Mouse (Mus musculus) CH12.LX (cell line): ENCODE measurements around the gene Snap91. TPM values are rescaled to one million over a fixed set of nuclear protein-coding genes. Genes with fewer than 3 reads are reported as not detected.

Experiments
- DNase-seq: peaks from one replicate; pipeline ENCODE4 v3.0.0-alpha.2; 2013; ENCODE audit errors: extremely low read depth
- H3K27ac ChIP-seq: 2 replicates; pipeline ENCODE4 v1.5.1; 2012; ENCODE audit warnings: low read depth, mild to moderate bottlenecking, control low read depth, moderate library complexity; ENCODE audit not compliant: insufficient read depth
- H3K27me3 ChIP-seq: replicated peaks from 2 replicates; pipeline ENCODE3; 2012; ENCODE audit warnings: inconsistent platforms
- H3K36me3 ChIP-seq, 2 experiments: replicated peaks in 1 of 2; 2 replicates each; pipeline versions ENCODE3 to v1.6.1; 2012; ENCODE audit warnings: inconsistent platforms in 1 of 2, low read length in 1 of 2, mild to moderate bottlenecking in 1 of 2, mixed read lengths in 1 of 2, moderate library complexity in 1 of 2; ENCODE audit not compliant: control insufficient read depth in 1 of 2, insufficient read depth in 1 of 2
- H3K4me1 ChIP-seq, 2 experiments: 2 replicates each; pipeline ENCODE4 v1.6.1; 2012; ENCODE audit warnings: inconsistent platforms in 1 of 2, moderate library complexity in 1 of 2; ENCODE audit not compliant: insufficient read depth in 2 of 2, control insufficient read depth in 1 of 2
- H3K4me2 ChIP-seq: 2 replicates; pipeline ENCODE4 v1.6.1; 2012; ENCODE audit warnings: low read depth, mild to moderate bottlenecking, control low read depth; ENCODE audit not compliant: poor library complexity, insufficient read depth, severe bottlenecking
- H3K4me3 ChIP-seq, 3 experiments: fragments of 150-350 bp in 1 of 3; sonication (generic) in 1 of 3; replicated peaks in 1 of 3; 2 replicates each; pipeline versions ENCODE3 to v1.5.1; 2011 to 2012; ENCODE audit warnings: low read depth in 2 of 3, low read length in 2 of 3, mild to moderate bottlenecking in 2 of 3, moderate library complexity in 2 of 3, control low read depth in 1 of 3, improper control_type of control experiment in 1 of 3, inconsistent platforms in 1 of 3, mixed read lengths in 1 of 3; ENCODE audit not compliant: poor library complexity in 1 of 3
- H3K79me2 ChIP-seq: replicated peaks from 2 replicates; pipeline ENCODE4 v1.6.1; 2012; ENCODE audit warnings: mild to moderate bottlenecking, moderate library complexity; ENCODE audit not compliant: control insufficient read depth, poor library complexity, insufficient read depth, severe bottlenecking; ENCODE audit errors: extremely low read depth
- H3K9ac ChIP-seq: 2 replicates; pipeline ENCODE4 v1.6.1; 2012; ENCODE audit warnings: low read depth, mild to moderate bottlenecking, control low read depth, moderate library complexity; ENCODE audit not compliant: insufficient read depth
- H3K9me3 ChIP-seq: replicated peaks from 2 replicates; pipeline ENCODE3; 2012; ENCODE audit warnings: low read length, inconsistent platforms, mixed read lengths
- BHLHE40 ChIP-seq: IDR thresholded peaks from 2 replicates; pipeline ENCODE4 v1.6.1; 2011; ENCODE audit warnings: mild to moderate bottlenecking, low read depth, low read length, improper control_type of control experiment
- CHD1 ChIP-seq: IDR thresholded peaks from 2 replicates; pipeline ENCODE4 v1.6.1; 2012; ENCODE audit warnings: low read depth, low read length, improper control_type of control experiment, inconsistent platforms
- CHD2 ChIP-seq: IDR thresholded peaks from 2 replicates; pipeline ENCODE4 v1.6.1; 2011; ENCODE audit warnings: low read length, improper control_type of control experiment
- CTCF ChIP-seq, 2 experiments: IDR thresholded peaks in 1 of 2; conservative IDR thresholded peaks in 1 of 2; 2 replicates each; pipeline ENCODE4 v1.5.1; 2011 to 2012; ENCODE audit warnings: low read depth in 2 of 2, low read length in 2 of 2, improper control_type of control experiment in 1 of 2, inconsistent platforms in 1 of 2, mild to moderate bottlenecking in 1 of 2, moderate library complexity in 1 of 2
- E2F4 ChIP-seq: IDR thresholded peaks from 2 replicates; pipeline ENCODE4 v1.6.1; 2011; ENCODE audit warnings: low read depth, low read length, improper control_type of control experiment; ENCODE audit not compliant: insufficient replicate concordance
- ELF1 ChIP-seq: IDR thresholded peaks from 2 replicates; pipeline ENCODE4 v1.6.1; 2014; ENCODE audit warnings: low read depth, mild to moderate bottlenecking, inconsistent platforms, low read length, improper control_type of control experiment
- EP300 ChIP-seq: IDR thresholded peaks from 2 replicates; pipeline ENCODE4 v1.6.1; 2011; ENCODE audit warnings: low read length, improper control_type of control experiment
- ETS1 ChIP-seq: conservative IDR thresholded peaks from 2 replicates; pipeline ENCODE4 v1.6.1; 2012; ENCODE audit warnings: low read depth, mild to moderate bottlenecking, inconsistent platforms, low read length, improper control_type of control experiment, moderate library complexity
- GABPA ChIP-seq: IDR thresholded peaks from 2 replicates; pipeline ENCODE4 v1.6.1; 2012; ENCODE audit warnings: low read depth, low read length, improper control_type of control experiment, inconsistent platforms; ENCODE audit not compliant: insufficient replicate concordance
- HCFC1 ChIP-seq: IDR thresholded peaks from 2 replicates; pipeline ENCODE4 v1.6.1; 2012; ENCODE audit warnings: low read depth, mild to moderate bottlenecking, inconsistent platforms, low read length, improper control_type of control experiment
- IRF4 ChIP-seq: IDR thresholded peaks from 2 replicates; pipeline ENCODE4 v1.6.1; 2014; ENCODE audit warnings: low read depth, mild to moderate bottlenecking, inconsistent platforms, low read length, improper control_type of control experiment
- MYC ChIP-seq: IDR thresholded peaks from 2 replicates; pipeline ENCODE4 v1.6.1; 2011; ENCODE audit warnings: low read depth, mild to moderate bottlenecking, improper control_type of control experiment, low read length
- NELFE ChIP-seq: IDR thresholded peaks from 2 replicates; pipeline ENCODE4 v1.6.1; 2011; ENCODE audit warnings: low read depth, low read length, improper control_type of control experiment
- NRF1 ChIP-seq: IDR thresholded peaks from 2 replicates; pipeline ENCODE4 v1.6.1; 2014; ENCODE audit warnings: low read depth, mild to moderate bottlenecking, inconsistent platforms, low read length, improper control_type of control experiment, moderate library complexity
- PAX5 ChIP-seq: IDR thresholded peaks from 2 replicates; pipeline ENCODE4 v1.6.1; 2012; ENCODE audit warnings: low read length, inconsistent platforms, mixed read lengths
- POLR2AphosphoS2 ChIP-seq: IDR thresholded peaks from 2 replicates; pipeline ENCODE4 v1.6.1; 2011; ENCODE audit warnings: low read depth, low read length, improper control_type of control experiment
- RAD21 ChIP-seq: IDR thresholded peaks from 2 replicates; pipeline ENCODE4 v1.6.1; 2011; ENCODE audit warnings: low read depth, mild to moderate bottlenecking, low read length, improper control_type of control experiment, moderate library complexity
- SIN3A ChIP-seq: IDR thresholded peaks from 2 replicates; pipeline ENCODE4 v1.6.1; 2012; ENCODE audit warnings: low read length, improper control_type of control experiment, inconsistent platforms
- TCF12 ChIP-seq: IDR thresholded peaks from 2 replicates; pipeline ENCODE4 v1.6.1; 2014; ENCODE audit warnings: low read depth, mild to moderate bottlenecking, inconsistent platforms, low read length, improper control_type of control experiment
- UBTF ChIP-seq: IDR thresholded peaks from 2 replicates; pipeline ENCODE4 v1.6.1; 2012; ENCODE audit warnings: low read depth, mild to moderate bottlenecking, inconsistent platforms, low read length, improper control_type of control experiment, moderate library complexity
- USF1 ChIP-seq: IDR thresholded peaks from 2 replicates; pipeline ENCODE4 v1.6.1; 2014; ENCODE audit warnings: low read depth, mild to moderate bottlenecking, inconsistent platforms, low read length, improper control_type of control experiment
- USF2 ChIP-seq: conservative IDR thresholded peaks from 2 replicates; pipeline ENCODE4 v1.6.1; 2011; ENCODE audit warnings: low read depth, low read length, improper control_type of control experiment
- ZKSCAN1 ChIP-seq: IDR thresholded peaks from 2 replicates; pipeline ENCODE4 v1.6.1; 2012; ENCODE audit warnings: low read depth, inconsistent platforms, low read length, improper control_type of control experiment, borderline replicate concordance
- ZNF384 ChIP-seq: IDR thresholded peaks from 2 replicates; pipeline ENCODE4 v1.6.1; 2012; ENCODE audit warnings: low read depth, low read length, improper control_type of control experiment, inconsistent platforms
- dilution Hi-C: fragments of 300-500 bp; cut with MboI; formaldehyde crosslinking; loops from 2 replicates; pipeline ENCODE4 v1.14.3; 2020; ENCODE audit warnings: low sequenced_read_pairs; ENCODE audit not compliant: extremely low pct_unique_long_range_greater_than_20kb, extremely low pct_ligation_motif_present
- in situ Hi-C: fragments of 300-500 bp; cut with MboI; formaldehyde crosslinking; loops from 3 replicates; pipeline ENCODE4 v1.14.3; 2019; ENCODE audit warnings: low sequenced_read_pairs, low pct_ligation_motif_present, low pct_unique_long_range_greater_than_20kb, mixed read lengths
- polyA plus RNA-seq: library from polyadenylated mRNA; unstranded; fragments of >175 nt; gene quantifications from 2 replicates; pipeline ENCODE4 v1.2.1, GENCODE M21; 2012; ENCODE audit warnings: low read depth; ENCODE audit not compliant: insufficient read length
- total RNA-seq, 2 experiments: library from RNA; depleted of rRNA; stranded (reverse); fragments of 300-350 nt in 1 of 2; fragments of >200 nt in 1 of 2; gene quantifications; 2 replicates each; pipeline ENCODE4 v1.2.3; 2012 to 2014

The Snap91 gene
- total and polyA plus RNA-seq, 3 experiments, result 0.12 to 0.41 (median 0.21) TPM

GRCm38 (mm10) chr9:86798686-86799085 lies 81.8 kb downstream of the Snap91 start:
- no peaks in the 10 kb centered on the region for H3K79me2 ChIP-seq
- TF ChIP-seq IRF4 (no peak), CTCF (conservative IDR thresholded peaks at IDR 0.05 in 1 of 2, IDR thresholded peaks at IDR 0.05 in 1 of 2; ENCODE audit: low read depth in 2 of 2, low read length in 2 of 2) (peak in 1 of 2 experiments; percentile 37; a peak in 2 of 4 replicates)
- no peak for DNase-seq
- H3K9me3 ChIP-seq, result no peaks in the 10 kb centered on the region
- H3K4me1 ChIP-seq, result no peaks in the 10 kb centered on the region
- H3K27ac ChIP-seq, result no peak overlapping the region
- H3K36me3 ChIP-seq, result no peaks in the 10 kb centered on the region
- no peak overlapping the region for H3K4me3 ChIP-seq
- dilution Hi-C loops, result no loop called here
- no peaks in the 10 kb centered on the region for H3K27me3 ChIP-seq
- in situ Hi-C loops, result no loop called here
- H3K9ac ChIP-seq, result no peak overlapping the region
- H3K4me2 ChIP-seq, result no peak overlapping the region

DNA sequence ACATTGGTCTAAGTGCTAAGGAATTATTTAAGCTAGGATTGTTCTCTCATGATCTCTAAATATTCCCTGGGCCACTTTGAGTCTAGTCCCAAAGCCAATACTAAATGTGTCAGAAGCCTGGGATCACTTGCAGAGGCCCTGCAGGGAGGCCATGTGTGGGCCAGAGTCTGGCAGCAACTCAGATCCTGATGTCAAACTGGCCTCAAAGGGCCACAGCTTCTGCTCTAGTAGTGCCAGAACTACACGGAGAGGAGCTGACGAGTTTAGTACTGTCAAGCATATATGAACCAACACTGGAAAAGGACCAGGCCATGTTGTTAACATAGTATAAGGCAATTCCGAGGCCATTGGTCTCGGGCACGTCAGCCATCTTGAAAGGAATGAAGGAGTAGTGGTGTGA lies 82.3 kb downstream of the Snap91 start:
- TF ChIP-seq HCFC1, result no peak
- TF ChIP-seq ZKSCAN1, result no peak
- no peak for TF ChIP-seq ETS1
- no peak for TF ChIP-seq EP300
- TF ChIP-seq TCF12, result no peak
- no peak for TF ChIP-seq POLR2AphosphoS2
- no peak for TF ChIP-seq ZNF384
- no peak for TF ChIP-seq MYC
- no peak for TF ChIP-seq CHD2
- dilution Hi-C loops (no loop called here), in situ Hi-C loops (no loop called here)
- Histone ChIP-seq H3K79me2 (no peaks in the 10 kb centered on the region), H3K27ac (no peak overlapping the region), H3K4me3 (no peak overlapping the region), H3K36me3 (no peaks in the 10 kb centered on the region), H3K9ac (no peak overlapping the region), H3K27me3 (no peaks in the 10 kb centered on the region), H3K4me1 (no peaks in the 10 kb centered on the region), H3K4me2 (no peak overlapping the region), H3K9me3 (no peaks in the 10 kb centered on the region)
- no peak for DNase-seq

DNA sequence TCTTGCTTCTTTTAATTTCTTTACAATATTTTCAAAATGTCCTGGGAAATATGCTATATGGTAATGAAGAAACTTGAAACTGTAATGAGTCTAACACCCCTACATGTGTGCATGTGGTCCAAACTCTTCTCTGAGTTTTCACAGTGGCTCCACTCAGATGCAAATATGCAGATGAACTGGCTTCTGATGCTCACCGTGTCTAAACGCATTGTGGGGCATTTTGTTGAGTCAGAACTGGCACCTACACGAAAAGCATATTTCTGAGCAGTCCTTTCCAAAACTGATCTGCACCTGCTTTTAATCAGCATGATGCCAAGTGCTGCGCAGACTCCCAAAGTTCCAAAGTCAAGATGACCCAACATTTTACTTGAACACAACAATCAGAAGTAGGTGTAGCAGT lies 82.9 kb downstream of the Snap91 start:
- no peak for DNase-seq
- no peak for TF ChIP-seq GABPA
- TF ChIP-seq E2F4, result no peak
- no peak for TF ChIP-seq CHD1
- TF ChIP-seq BHLHE40, result no peak
- TF ChIP-seq SIN3A, result no peak
- TF ChIP-seq NRF1, result no peak
- no peak for TF ChIP-seq NELFE
- no peak for TF ChIP-seq ELF1
- TF ChIP-seq RAD21, result no peak
- TF ChIP-seq PAX5, result no peak
- no peak for TF ChIP-seq MYC
- TF ChIP-seq UBTF, result no peak
- no peak for TF ChIP-seq IRF4
- TF ChIP-seq CTCF (conservative IDR thresholded peaks at IDR 0.05 in 1 of 2, IDR thresholded peaks at IDR 0.05 in 1 of 2; ENCODE audit: low read depth in 2 of 2, low read length in 2 of 2), result no peak
- TF ChIP-seq USF1, result no peak
- TF ChIP-seq USF2, result no peak
- H3K4me2 ChIP-seq, result no peak overlapping the region
- H3K27ac ChIP-seq, result no peak overlapping the region
- dilution Hi-C loops (no loop called here), in situ Hi-C loops (no loop called here)
- no peaks in the 10 kb centered on the region for H3K4me1 ChIP-seq
- no peak overlapping the region for H3K9ac ChIP-seq
- H3K27me3 ChIP-seq, result no peaks in the 10 kb centered on the region
- no peaks in the 10 kb centered on the region for H3K36me3 ChIP-seq
- no peak overlapping the region for H3K4me3 ChIP-seq
- H3K79me2 ChIP-seq, result no peaks in the 10 kb centered on the region
- H3K9me3 ChIP-seq, result no peaks in the 10 kb centered on the region
